ENCODE assay signal across 12 mouse cellular contexts in genomic region chr11:20793676-20794075, GRCm38 (mm10). TPM values are rescaled to one million over a fixed set of nuclear protein-coding genes. Genes with fewer than 3 reads are reported as not detected.
DNase-seq lines count a peak whose midpoint lies in the region; ATAC-seq lines count a peak whose summit lies in the region.
"Had no signal": no experiment of that assay in that cellular context is flagged by ENCODE, and none has a peak within 500 bp of the region (broad histone marks: within the 10 kb centered on the region; RNA-seq: fewer than 3 reads in every experiment).

No protein-coding gene starts in this region.

- H3K9ac ChIP-seq in forebrain, embryonic 11.5 days (ENCODE audit: low read length) = no peak overlapping the region
- no peak overlapping the region for H3K9ac ChIP-seq in heart, embryonic 12.5 days
- no peak overlapping the region for H3K9ac ChIP-seq in midbrain, embryonic 11.5 days (ENCODE audit: low read length)
- H3K9ac ChIP-seq: embryonic facial prominence, embryonic 13.5 days; embryonic facial prominence, embryonic 15.5 days; forebrain, embryonic 12.5 days had no signal

- 67% methylated on average over 4 of the region's 4 CpGs for WGBS in forebrain, embryonic 10.5 days
- 63% methylated on average over 4 of the region's 4 CpGs for WGBS in forebrain, embryonic 11.5 days
- WGBS in heart, embryonic 10.5 days = 57% methylated on average over 4 of the region's 4 CpGs
- 59% methylated on average over 4 of the region's 4 CpGs for WGBS in heart, embryonic 12.5 days
- WGBS in midbrain, embryonic 11.5 days = 74% methylated on average over 4 of the region's 4 CpGs
- 65% methylated on average over 4 of the region's 4 CpGs for WGBS in midbrain, embryonic 10.5 days

- ATAC-seq in forebrain, embryonic 11.5 days (replicated peaks; ENCODE audit: low FRiP score) = no peak
- no peak for ATAC-seq in heart, embryonic 12.5 days (ENCODE audit: insufficient number of reproducible peaks, low FRiP score)
- ATAC-seq in midbrain, embryonic 11.5 days (ENCODE audit: low FRiP score) = no peak

- H3K27me3 ChIP-seq in forebrain, embryonic 10.5 days (ENCODE audit: poor library complexity, severe bottlenecking) = no peaks in the 10 kb centered on the region
- H3K27me3 ChIP-seq in forebrain, embryonic 11.5 days (ENCODE audit: control insufficient read depth, insufficient read depth, low read length) = no peaks in the 10 kb centered on the region
- no peaks in the 10 kb centered on the region for H3K27me3 ChIP-seq in heart, embryonic 10.5 days (ENCODE audit: insufficient read depth, poor library complexity, severe bottlenecking)
- H3K27me3 ChIP-seq in heart, embryonic 12.5 days (replicated peaks) = no peaks in the 10 kb centered on the region
- H3K27me3 ChIP-seq in midbrain, embryonic 11.5 days (ENCODE audit: control insufficient read depth, insufficient read depth, low read length) = no peaks in the 10 kb centered on the region
- no peaks in the 10 kb centered on the region for H3K27me3 ChIP-seq in midbrain, embryonic 10.5 days (ENCODE audit: low read depth, poor library complexity, severe bottlenecking)
- H3K27me3 ChIP-seq: CH12.LX; embryonic facial prominence, embryonic 13.5 days; embryonic facial prominence, embryonic 15.5 days; forebrain, embryonic 12.5 days had no signal

- peaks cover 10% of the 10 kb centered on the region; the same call in 1 of the 2 replicates for H3K4me1 ChIP-seq in forebrain, embryonic 10.5 days
- H3K4me1 ChIP-seq in forebrain, embryonic 11.5 days (replicated peaks; ENCODE audit: control insufficient read depth, insufficient read depth, low read length) = no peaks in the 10 kb centered on the region
- H3K4me1 ChIP-seq in heart, embryonic 10.5 days = 0 out of 2 replicates have a peak, but pooled peaks cover 4% of the 10 kb centered on the region
- H3K4me1 ChIP-seq in heart, embryonic 12.5 days (replicated peaks) = no peaks in the 10 kb centered on the region
- H3K4me1 ChIP-seq in midbrain, embryonic 11.5 days (ENCODE audit: control insufficient read depth, insufficient read depth, low read length) = peaks cover 4% of the 10 kb centered on the region; the same call in 1 of the 2 replicates
- H3K4me1 ChIP-seq in midbrain, embryonic 10.5 days = peaks cover 14% of the 10 kb centered on the region

- H3K4me3 ChIP-seq in forebrain, embryonic 10.5 days = no peak overlapping the region
- H3K4me3 ChIP-seq in forebrain, embryonic 11.5 days (ENCODE audit: low read depth, low read length) = no peak overlapping the region
- no peak overlapping the region for H3K4me3 ChIP-seq in heart, embryonic 10.5 days
- no peak overlapping the region for H3K4me3 ChIP-seq in heart, embryonic 12.5 days
- no peak overlapping the region for H3K4me3 ChIP-seq in midbrain, embryonic 11.5 days (ENCODE audit: low read depth, low read length)
- H3K4me3 ChIP-seq in midbrain, embryonic 10.5 days = no peak overlapping the region
- H3K4me3 ChIP-seq: embryonic facial prominence, embryonic 13.5 days; embryonic facial prominence, embryonic 15.5 days; erythroblast, embryonic 14.5 days; forebrain, embryonic 12.5 days had no signal

- DNase-seq in forebrain, embryonic 10.5 days (ENCODE audit: extremely low spot score, low spot score) = no peak
- DNase-seq in forebrain, embryonic 11.5 days (ENCODE audit: low spot score) = no peak
- peak; percentile 66 for DNase-seq in heart, embryonic 10.5 days (ENCODE audit: low spot score)
- DNase-seq in midbrain, embryonic 11.5 days (ENCODE audit: low spot score, missing footprints) = peak; percentile 72
- DNase-seq in midbrain, embryonic 10.5 days (ENCODE audit: low spot score) = no peak

- H3K9me3 ChIP-seq in forebrain, embryonic 10.5 days = peaks cover 7% of the 10 kb centered on the region; the same call in 1 of the 2 replicates
- no peaks in the 10 kb centered on the region; the same call in 1 of the 2 replicates for H3K9me3 ChIP-seq in forebrain, embryonic 11.5 days (ENCODE audit: control insufficient read depth, low read length)
- H3K9me3 ChIP-seq in heart, embryonic 10.5 days = peaks cover 4% of the 10 kb centered on the region; the same call in 1 of the 2 replicates
- H3K9me3 ChIP-seq in heart, embryonic 12.5 days (replicated peaks) = peaks cover 8% of the 10 kb centered on the region; the same call in 1 of the 2 replicates
- H3K9me3 ChIP-seq in midbrain, embryonic 11.5 days (ENCODE audit: control insufficient read depth, low read length) = no peaks in the 10 kb centered on the region
- H3K9me3 ChIP-seq in midbrain, embryonic 10.5 days (replicated peaks) = peaks cover 4% of the 10 kb centered on the region; the same call in 1 of the 2 replicates
- H3K9me3 ChIP-seq: embryonic facial prominence, embryonic 15.5 days; G1E had no signal

- peak overlapping the region; percentile 31; the same call in 1 of the 2 replicates for H3K27ac ChIP-seq in forebrain, embryonic 10.5 days
- H3K27ac ChIP-seq in forebrain, embryonic 11.5 days (ENCODE audit: low read depth, low read length) = no peak overlapping the region
- H3K27ac ChIP-seq in heart, embryonic 10.5 days = 0 out of 2 replicates have a peak overlapping the region, but pooled peaks have one; percentile 0
- H3K27ac ChIP-seq in heart, embryonic 12.5 days (ENCODE audit: poor library complexity, severe bottlenecking) = no peak overlapping the region
- no peak overlapping the region for H3K27ac ChIP-seq in midbrain, embryonic 11.5 days (ENCODE audit: low read depth, low read length)
- H3K27ac ChIP-seq in midbrain, embryonic 10.5 days (replicated peaks) = no peak overlapping the region
- H3K27ac ChIP-seq: embryonic facial prominence, embryonic 13.5 days; embryonic facial prominence, embryonic 15.5 days; forebrain, embryonic 12.5 days had no signal

- H3K4me2 ChIP-seq in forebrain, embryonic 11.5 days (ENCODE audit: low read depth, low read length, severe bottlenecking) = no peak overlapping the region
- no peak overlapping the region for H3K4me2 ChIP-seq in heart, embryonic 12.5 days
- H3K4me2 ChIP-seq in midbrain, embryonic 11.5 days = no peak overlapping the region
- H3K4me2 ChIP-seq: embryonic facial prominence, embryonic 13.5 days; embryonic facial prominence, embryonic 15.5 days; forebrain, embryonic 12.5 days had no signal

- no peaks in the 10 kb centered on the region for H3K36me3 ChIP-seq in forebrain, embryonic 10.5 days (replicated peaks)
- H3K36me3 ChIP-seq in forebrain, embryonic 11.5 days (ENCODE audit: control insufficient read depth, insufficient read depth, low read length) = no peaks in the 10 kb centered on the region
- H3K36me3 ChIP-seq in heart, embryonic 10.5 days = no peaks in the 10 kb centered on the region
- no peaks in the 10 kb centered on the region for H3K36me3 ChIP-seq in heart, embryonic 12.5 days
- no peaks in the 10 kb centered on the region for H3K36me3 ChIP-seq in midbrain, embryonic 11.5 days (ENCODE audit: control insufficient read depth, insufficient read depth, low read length)
- no peaks in the 10 kb centered on the region for H3K36me3 ChIP-seq in midbrain, embryonic 10.5 days
- H3K36me3 ChIP-seq: embryonic facial prominence, embryonic 13.5 days; embryonic facial prominence, embryonic 15.5 days; forebrain, embryonic 12.5 days; G1E had no signal

RNA-seq across cellular contexts. Expression of gene Lgalsl, which starts 37.2 kb away (rescaled TPM):
- 26.5 and 27.2 TPM in 2 replicates for polyA plus RNA-seq in forebrain, embryonic 10.5 days (2016; fragmentation: Nextera tagmentation; extraction: Ambion mirVana)
- 28.6 and 28.8 TPM in 2 replicates for polyA plus RNA-seq in forebrain, embryonic 11.5 days (2014; fragmentation: Nextera tagmentation; extraction: Ambion mirVana)
- 44.5 and 53.4 TPM in 2 replicates for polyA plus RNA-seq in heart, embryonic 10.5 days (2016; fragmentation: Nextera tagmentation; extraction: Ambion mirVana)
- 55.1 and 55.3 TPM in 2 replicates for polyA plus RNA-seq in heart, embryonic 12.5 days (2016; fragmentation: Nextera tagmentation; extraction: Ambion mirVana)
- 26.6 and 29.4 TPM in 2 replicates for polyA plus RNA-seq in midbrain, embryonic 11.5 days (2014; fragmentation: Nextera tagmentation; extraction: Ambion mirVana)
- 24.4 and 29.0 TPM in 2 replicates for polyA plus RNA-seq in midbrain, embryonic 10.5 days (2016; fragmentation: Nextera tagmentation; extraction: Ambion mirVana)
- polyA plus RNA-seq: G1E had no signal

RNA-seq across cellular contexts. Expression of gene Aftph, which starts 52.3 kb away (rescaled TPM):
- polyA plus RNA-seq in forebrain, embryonic 10.5 days (2016; fragmentation: Nextera tagmentation; extraction: Ambion mirVana) = 20.5 and 21.9 TPM in 2 replicates
- 28.3 and 33.2 TPM in 2 replicates for polyA plus RNA-seq in forebrain, embryonic 11.5 days (2014; fragmentation: Nextera tagmentation; extraction: Ambion mirVana)
- polyA plus RNA-seq in heart, embryonic 10.5 days (2016; fragmentation: Nextera tagmentation; extraction: Ambion mirVana) = 13.9 and 14.2 TPM in 2 replicates
- 12.4 and 12.9 TPM in 2 replicates for polyA plus RNA-seq in heart, embryonic 12.5 days (2016; fragmentation: Nextera tagmentation; extraction: Ambion mirVana)
- polyA plus RNA-seq in midbrain, embryonic 11.5 days (2014; fragmentation: Nextera tagmentation; extraction: Ambion mirVana) = 32.1 and 33.1 TPM in 2 replicates
- polyA plus RNA-seq in midbrain, embryonic 10.5 days (2016; fragmentation: Nextera tagmentation; extraction: Ambion mirVana) = 22.1 and 23.9 TPM in 2 replicates

Comparison
In these comparisons a context has a peak if more than half of its experiments do, and no peak if none do; other contexts are left out.
1. DNase-seq: peak in heart, embryonic 10.5 days (single experiment) and midbrain, embryonic 11.5 days (single experiment); none in forebrain, embryonic 10.5 days (single experiment), forebrain, embryonic 11.5 days (single experiment) and midbrain, embryonic 10.5 days (single experiment).
2. H3K27ac ChIP-seq: peak in forebrain, embryonic 10.5 days (single experiment) and heart, embryonic 10.5 days (single experiment); none in forebrain, embryonic 11.5 days (single experiment), heart, embryonic 12.5 days (single experiment), midbrain, embryonic 11.5 days (single experiment) and midbrain, embryonic 10.5 days (single experiment).